Comparison of ENCODE assay signal across 14 mouse cellular contexts in genomic region chr17:88636587-88636986, GRCm38 (mm10). TPM values are rescaled to one million over a fixed set of nuclear protein-coding genes. Genes with fewer than 3 reads are reported as not detected.
DNase-seq lines count a peak whose midpoint lies in the region; ATAC-seq and TF ChIP-seq lines count a peak whose summit lies in the region.
"Had no signal": no experiment of that assay in that cellular context is flagged by ENCODE, and none has a peak within 500 bp of the region (broad histone marks: within the 10 kb centered on the region; RNA-seq: fewer than 3 reads in every experiment).

No protein-coding gene starts in this region.

- H3K9ac ChIP-seq in hindbrain, postnatal 0 days (replicated peaks; ENCODE audit: low read length), result no peak overlapping the region
- no peak overlapping the region for H3K9ac ChIP-seq in hindbrain, embryonic 16.5 days (ENCODE audit: low read depth, low read length)
- no peak overlapping the region for H3K9ac ChIP-seq in heart, embryonic 12.5 days

- H3K4me1 ChIP-seq in hindbrain, postnatal 0 days (ENCODE audit: insufficient read depth, low read length), result no peaks in the 10 kb centered on the region
- no peaks in the 10 kb centered on the region for H3K4me1 ChIP-seq in hindbrain, embryonic 16.5 days (ENCODE audit: control insufficient read depth, insufficient read depth, low read depth, low read length)
- H3K4me1 ChIP-seq in embryonic facial prominence, embryonic 10.5 days, result peaks cover 18% of the 10 kb centered on the region
- peaks cover 13% of the 10 kb centered on the region for H3K4me1 ChIP-seq in heart, embryonic 12.5 days (replicated peaks)
- H3K4me1 ChIP-seq: limb, embryonic 10.5 days had no signal

- H3K9me3 ChIP-seq in hindbrain, postnatal 0 days (ENCODE audit: low read length), result no peaks in the 10 kb centered on the region
- H3K9me3 ChIP-seq in hindbrain, embryonic 16.5 days (ENCODE audit: control insufficient read depth, low read length), result no peaks in the 10 kb centered on the region
- no peaks in the 10 kb centered on the region for H3K9me3 ChIP-seq in embryonic facial prominence, embryonic 10.5 days
- no peaks in the 10 kb centered on the region for H3K9me3 ChIP-seq in heart, embryonic 12.5 days (replicated peaks)
- H3K9me3 ChIP-seq: limb, embryonic 10.5 days had no signal

- WGBS in hindbrain, postnatal 0 days, result 38% methylated on average over 12 of the region's 12 CpGs
- 40% methylated on average over 12 of the region's 12 CpGs for WGBS in hindbrain, embryonic 16.5 days
- 30% methylated on average over 12 of the region's 12 CpGs for WGBS in embryonic facial prominence, embryonic 10.5 days
- 61% methylated on average over 12 of the region's 12 CpGs for WGBS in heart, embryonic 12.5 days

- H3K4me2 ChIP-seq in hindbrain, postnatal 0 days (ENCODE audit: low read depth, low read length), result no peak overlapping the region
- no peak overlapping the region for H3K4me2 ChIP-seq in hindbrain, embryonic 16.5 days (ENCODE audit: low read length)
- H3K4me2 ChIP-seq in heart, embryonic 12.5 days, result no peak overlapping the region

- 0 out of 2 replicates have a peak overlapping the region, but pooled peaks have one; percentile 26 for H3K27ac ChIP-seq in hindbrain, postnatal 0 days
- no peak overlapping the region for H3K27ac ChIP-seq in hindbrain, embryonic 16.5 days (ENCODE audit: low read depth, low read length)
- H3K27ac ChIP-seq in embryonic facial prominence, embryonic 10.5 days (replicated peaks), result no peak overlapping the region
- H3K27ac ChIP-seq in heart, embryonic 12.5 days (ENCODE audit: poor library complexity, severe bottlenecking), result no peak overlapping the region
- H3K27ac ChIP-seq: limb, embryonic 10.5 days had no signal

- ATAC-seq in hindbrain, postnatal 0 days, result no peak
- ATAC-seq in hindbrain, embryonic 16.5 days, result no peak
- ATAC-seq in heart, embryonic 12.5 days (ENCODE audit: insufficient number of reproducible peaks, low FRiP score), result no peak

- peak; percentile 54 for DNase-seq in hindbrain, postnatal 0 days (ENCODE audit: low spot score)
- peak; percentile 9 for DNase-seq in right cerebral cortex, postnatal 25 days
- DNase-seq in right cerebral cortex, adult 2 months (ENCODE audit: low spot score in 2 of 2), result no peak
- DNase-seq in embryonic facial prominence, embryonic 10.5 days (ENCODE audit: low spot score), result peak; percentile 37
- DNase-seq in thymus, postnatal 14 days, result no peak
- no peak for DNase-seq in layer of hippocampus, adult 9-10 months (ENCODE audit: low spot score)

- peak; percentile 14; the same call in 1 of the 2 replicates for TF ChIP-seq CTCF in hindbrain, postnatal 0 days (IDR thresholded peaks at IDR 0.05; ENCODE audit: low read depth)

- H3K27me3 ChIP-seq in hindbrain, postnatal 0 days (ENCODE audit: insufficient read depth, low read length), result no peaks in the 10 kb centered on the region
- H3K27me3 ChIP-seq in hindbrain, embryonic 16.5 days (replicated peaks; ENCODE audit: control insufficient read depth, insufficient read depth, low read length), result no peaks in the 10 kb centered on the region
- no peaks in the 10 kb centered on the region for H3K27me3 ChIP-seq in embryonic facial prominence, embryonic 10.5 days (replicated peaks; ENCODE audit: low read depth, poor library complexity, severe bottlenecking)
- no peaks in the 10 kb centered on the region for H3K27me3 ChIP-seq in heart, embryonic 12.5 days (replicated peaks)

- H3K36me3 ChIP-seq in hindbrain, postnatal 0 days (ENCODE audit: insufficient read depth, low read length), result no peaks in the 10 kb centered on the region
- H3K36me3 ChIP-seq in hindbrain, embryonic 16.5 days (ENCODE audit: control insufficient read depth, insufficient read depth, low read length), result no peaks in the 10 kb centered on the region
- peaks cover 13% of the 10 kb centered on the region for H3K36me3 ChIP-seq in embryonic facial prominence, embryonic 10.5 days (replicated peaks)
- peaks cover 30% of the 10 kb centered on the region for H3K36me3 ChIP-seq in heart, embryonic 12.5 days

- H3K4me3 ChIP-seq in hindbrain, postnatal 0 days (ENCODE audit: low read length), result no peak overlapping the region
- H3K4me3 ChIP-seq in hindbrain, embryonic 16.5 days (ENCODE audit: low read length), result no peak overlapping the region
- H3K4me3 ChIP-seq in embryonic facial prominence, embryonic 10.5 days, result no peak overlapping the region
- no peak overlapping the region for H3K4me3 ChIP-seq in heart, embryonic 12.5 days
- H3K4me3 ChIP-seq: erythroblast, embryonic 14.5 days; limb, embryonic 10.5 days had no signal

RNA-seq across cellular contexts. Expression of gene Gtf2a1l, which starts 31.9 kb away (rescaled TPM):
- total RNA-seq in hindbrain, postnatal 0 days (2014; rRNA removed), result not detected in 2 replicates
- 0.38 and 0.53 TPM in 2 replicates for polyA plus RNA-seq in hindbrain, postnatal 0 days (2015; fragmentation: Nextera tagmentation; extraction: Ambion mirVana)
- 0.25 and 0.35 TPM in 2 replicates for polyA plus RNA-seq in hindbrain, embryonic 16.5 days (2015; fragmentation: Nextera tagmentation; extraction: Ambion mirVana)
- polyA plus RNA-seq in embryonic facial prominence, embryonic 10.5 days (2016; fragmentation: Nextera tagmentation; extraction: Ambion mirVana), result 0.17 and 0.18 TPM in 2 replicates
- 0.17 and 0.20 TPM in 2 replicates for polyA plus RNA-seq in heart, embryonic 12.5 days (2016; fragmentation: Nextera tagmentation; extraction: Ambion mirVana)
- total RNA-seq: megakaryocyte progenitor cell, adult 5-6 weeks; MEL had no signal
- polyA plus RNA-seq: erythroblast, embryonic 14.5 days; heart, postnatal 0 days; urinary bladder, adult 2 months had no signal

RNA-seq across cellular contexts. Expression of gene Ston1, which starts 39.1 kb away (rescaled TPM):
- 2.5 and 2.9 TPM in 2 replicates for total RNA-seq in hindbrain, postnatal 0 days (2014; rRNA removed)
- 1.6 and 1.8 TPM in 2 replicates for polyA plus RNA-seq in hindbrain, postnatal 0 days (2015; fragmentation: Nextera tagmentation; extraction: Ambion mirVana)
- 1.7 and 2.1 TPM in 2 replicates for polyA plus RNA-seq in hindbrain, embryonic 16.5 days (2015; fragmentation: Nextera tagmentation; extraction: Ambion mirVana)
- polyA plus RNA-seq in embryonic facial prominence, embryonic 10.5 days (2016; fragmentation: Nextera tagmentation; extraction: Ambion mirVana), result 2.0 and 2.3 TPM in 2 replicates
- 5.4 and 8.4 TPM in 2 replicates for polyA plus RNA-seq in heart, embryonic 12.5 days (2016; fragmentation: Nextera tagmentation; extraction: Ambion mirVana)
- total RNA-seq: megakaryocyte progenitor cell, adult 5-6 weeks had no signal
- polyA plus RNA-seq: erythroblast, embryonic 14.5 days had no signal

Comparison
In these comparisons a context has a peak if more than half of its experiments do, and no peak if none do; other contexts are left out.
1. DNase-seq: peak in hindbrain, postnatal 0 days (single experiment), right cerebral cortex, postnatal 25 days (single experiment) and embryonic facial prominence, embryonic 10.5 days (single experiment); none in right cerebral cortex, adult 2 months (0 of 2), thymus, postnatal 14 days (single experiment) and layer of hippocampus, adult 9-10 months (single experiment).